Mouse (Mus musculus) heart, postnatal 0 days (tissue): ENCODE results near the gene Limch1.

Experiments
- CTCF ChIP-seq: IDR thresholded peaks from 2 replicates; pipeline ENCODE4 v1.5.1; 2016; ENCODE audit warnings: antibody characterized with exemption, control low read depth, low read depth
- EP300 ChIP-seq: IDR thresholded peaks from 2 replicates; pipeline ENCODE4 v1.6.1; 2016; ENCODE audit warnings: antibody characterized with exemption, low read depth

GRCm38 (mm10) chr5:66908883-66909282 lies 163.3 kb downstream of the Limch1 start:
- TF ChIP-seq CTCF (no peak), EP300 (no peak)
